Mouse (Mus musculus) megakaryocyte-erythroid progenitor cell, adult 5-6 weeks (primary cell): ENCODE results near the gene Rbm47. TPM values are rescaled to one million over a fixed set of nuclear protein-coding genes. Genes with fewer than 3 reads are reported as not detected.

Experiments
- ATAC-seq: replicated peaks from 2 replicates; pipeline ENCODE4 v1.8.0; 2016; ENCODE audit warnings: mild to moderate bottlenecking, inconsistent platforms; ENCODE audit not compliant: severe bottlenecking, poor library complexity, low FRiP score, low TSS enrichment
- total RNA-seq, 2 experiments: library from RNA; stranded (forward) in 1 of 2; stranded (reverse) in 1 of 2; fragments of 200-1000, 215-1000 nt in 1 of 2; fragments of >200 nt in 1 of 2; fragmentation: Nextera tagmentation in 1 of 2; gene quantifications; 2 replicates each; pipeline ENCODE4 v1.2.3; 2014 to 2017

The Rbm47 gene
- total RNA-seq, 2 experiments from 2014 or later: 0.17 TPM; not detected in 1

DNA sequence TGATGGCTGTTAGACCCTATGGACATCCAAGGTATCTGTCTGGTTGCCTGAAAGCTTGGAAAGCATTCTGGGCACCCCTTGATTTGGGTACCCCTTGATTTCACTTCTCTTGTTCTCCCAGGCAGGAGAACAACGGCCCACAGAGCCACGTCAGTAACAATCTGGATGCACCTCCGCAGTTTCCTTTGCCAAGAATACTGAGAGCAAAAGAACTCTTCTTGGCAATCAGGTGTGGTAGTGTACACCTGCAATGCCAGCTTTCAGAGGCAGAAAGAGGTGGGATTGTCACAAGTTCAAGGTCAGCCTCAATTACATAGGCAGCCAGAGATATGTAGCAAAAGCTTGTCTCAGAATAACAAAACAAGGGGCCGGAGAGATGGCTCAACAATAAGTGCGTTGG is 98.7 kb downstream of the Rbm47 start:
- no peak for ATAC-seq

DNA sequence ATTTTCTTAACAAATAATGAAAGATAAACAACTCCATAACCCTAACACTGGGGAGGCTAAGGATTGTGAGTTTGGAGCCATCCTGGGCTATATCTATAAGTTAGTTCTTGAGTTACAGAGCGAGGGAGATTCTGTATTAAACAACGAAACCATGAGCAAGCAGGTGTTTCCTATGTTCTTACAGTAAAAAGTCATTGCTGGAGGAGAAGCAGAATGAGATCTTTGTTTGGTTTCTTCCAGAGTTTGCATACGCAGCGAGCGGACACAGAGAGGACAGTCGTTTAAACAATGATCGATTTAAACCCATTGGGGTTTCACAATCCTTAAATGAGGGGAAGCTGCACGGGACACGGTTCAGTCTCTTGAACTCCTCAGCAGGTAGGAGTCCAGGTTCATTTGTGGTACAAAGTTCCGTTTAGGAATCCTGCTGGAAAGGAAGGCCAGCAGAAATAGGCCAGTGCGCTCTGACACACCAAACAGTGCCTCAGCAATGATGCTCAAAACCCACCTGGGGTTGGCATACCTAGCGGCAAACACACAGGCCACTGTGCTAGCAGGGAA is 99.2 kb downstream of the Rbm47 start:
- ATAC-seq: no peak

DNA sequence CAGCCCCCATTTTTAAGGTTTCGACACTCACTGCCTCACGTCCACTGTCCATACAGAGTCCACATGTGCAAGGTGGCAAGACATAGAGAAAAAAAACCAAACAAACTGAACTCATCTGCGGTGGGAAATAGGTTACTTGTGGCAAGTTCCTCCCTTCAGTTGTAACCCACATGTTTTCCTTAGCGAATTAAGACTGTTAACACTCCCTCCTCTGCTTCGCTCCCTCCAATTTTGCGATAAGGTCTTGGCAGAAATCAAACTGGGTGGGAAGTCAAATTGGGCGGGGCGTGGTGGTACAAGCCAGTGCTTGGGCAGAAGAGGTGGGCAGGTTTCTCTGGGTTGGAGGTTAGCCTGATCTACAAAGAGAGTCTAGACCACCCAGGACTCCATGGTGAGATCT is 101.2 kb downstream of the Rbm47 start:
- ATAC-seq: 0 out of 2 replicates have a peak, but pooled peaks have one; percentile 28

DNA sequence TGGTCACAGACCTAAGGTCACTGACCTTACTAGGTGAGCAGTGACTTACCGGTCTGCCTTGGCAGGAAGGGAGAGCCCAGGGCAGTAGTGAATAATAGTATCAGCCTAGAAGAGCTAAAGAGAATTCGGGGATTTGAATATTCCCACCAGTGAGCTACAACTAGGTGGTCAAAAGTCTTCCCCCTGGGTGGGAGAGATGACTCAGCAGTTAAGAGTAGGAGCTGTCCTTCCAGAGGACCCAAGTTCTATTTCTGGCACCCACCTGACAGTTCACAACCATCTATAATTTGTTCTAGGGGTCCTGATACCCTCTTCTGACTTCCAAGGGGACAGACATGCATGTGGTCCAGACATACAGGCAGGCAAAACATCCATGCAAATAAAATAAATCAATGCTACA is 102.6 kb downstream of the Rbm47 start:
- ATAC-seq: no peak

DNA sequence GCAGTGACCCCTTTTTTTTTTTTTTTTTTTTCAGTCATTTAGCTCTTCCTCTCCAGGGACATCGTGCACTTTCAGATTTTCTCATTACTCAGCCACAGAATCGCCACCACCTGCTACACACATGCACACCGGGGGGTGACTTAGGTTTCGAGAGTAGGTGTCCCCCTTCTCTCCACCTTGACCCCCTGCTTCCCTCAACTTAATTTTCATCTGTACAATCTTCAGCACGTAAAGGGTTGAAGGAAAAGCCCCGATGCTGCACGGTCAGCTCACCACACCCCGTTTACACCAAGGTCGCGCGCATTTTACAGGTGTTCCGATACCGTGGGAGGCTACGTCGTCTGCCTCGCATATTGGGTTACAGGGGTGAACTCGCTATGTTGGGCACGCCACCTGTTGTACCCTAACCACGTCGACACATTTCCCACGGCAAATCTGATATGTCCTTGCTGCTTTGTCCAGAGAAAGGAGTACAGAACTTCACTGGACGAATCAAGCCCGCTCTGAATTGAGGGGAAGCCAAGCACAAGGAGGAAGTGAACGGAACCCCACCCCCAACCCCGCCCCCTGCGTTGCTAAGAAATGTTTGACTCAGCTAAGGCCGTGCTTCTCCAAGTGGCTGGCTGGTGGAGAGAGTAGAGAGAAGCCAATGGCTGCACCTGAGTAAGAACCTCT is 103.3 kb downstream of the Rbm47 start:
- peak; percentile 72 for ATAC-seq

DNA sequence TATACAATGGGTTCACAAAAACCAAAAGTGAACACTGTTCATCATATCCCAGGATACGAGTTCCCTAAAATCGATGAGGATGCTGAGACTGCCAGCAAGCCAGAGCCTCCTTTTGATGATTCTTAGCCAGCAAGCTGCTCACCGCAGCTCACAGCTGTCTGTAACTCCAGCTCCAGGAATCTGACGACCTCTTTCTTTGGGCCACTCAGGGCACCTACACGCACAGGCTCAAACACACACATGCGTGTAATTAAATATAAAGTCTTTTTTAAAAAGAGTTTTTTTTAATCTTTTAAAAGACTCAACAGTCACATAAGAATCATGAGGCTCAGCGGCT is 103.8 kb downstream of the Rbm47 start:
- ATAC-seq: no peak

DNA sequence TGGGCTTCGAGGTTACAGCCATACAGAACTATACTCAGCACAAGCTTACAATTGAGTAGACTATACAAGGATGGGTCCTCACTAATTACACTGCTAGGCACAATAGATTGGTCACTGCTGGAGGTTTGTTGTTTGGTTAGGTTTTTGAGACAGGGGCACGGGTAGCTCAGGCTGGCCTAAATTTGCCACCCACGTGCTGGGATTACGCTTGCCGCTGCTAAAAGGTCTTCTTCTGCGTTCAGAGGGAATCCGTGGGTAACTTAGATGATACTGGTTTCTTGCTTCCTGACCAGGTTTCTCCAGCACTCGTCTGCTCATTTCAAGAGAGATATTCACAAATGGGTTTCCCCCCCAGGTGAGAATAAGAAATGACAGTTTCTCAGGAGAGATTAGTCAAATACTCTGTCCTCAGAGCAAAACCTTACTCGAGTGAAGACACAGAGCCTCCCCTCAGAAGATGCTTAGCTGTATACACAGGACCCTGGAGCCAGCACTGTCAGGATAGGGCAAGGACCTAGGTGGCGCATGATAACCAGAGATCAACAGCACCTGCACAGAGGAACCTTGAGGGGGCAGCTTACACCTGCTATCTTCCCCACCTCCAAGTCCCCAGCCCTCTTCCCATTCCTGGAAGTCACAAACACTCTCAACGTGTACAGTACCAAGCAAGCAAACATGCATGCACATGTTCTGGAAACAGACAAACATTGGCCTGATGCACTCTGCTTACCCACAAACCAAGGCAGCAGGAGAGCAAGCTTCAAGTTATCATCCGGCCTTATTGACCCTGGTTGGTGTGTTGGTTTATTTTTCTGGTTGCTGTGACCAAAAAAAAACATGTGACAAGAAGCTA is 104.6 kb downstream of the Rbm47 start:
- ATAC-seq: no peak

DNA sequence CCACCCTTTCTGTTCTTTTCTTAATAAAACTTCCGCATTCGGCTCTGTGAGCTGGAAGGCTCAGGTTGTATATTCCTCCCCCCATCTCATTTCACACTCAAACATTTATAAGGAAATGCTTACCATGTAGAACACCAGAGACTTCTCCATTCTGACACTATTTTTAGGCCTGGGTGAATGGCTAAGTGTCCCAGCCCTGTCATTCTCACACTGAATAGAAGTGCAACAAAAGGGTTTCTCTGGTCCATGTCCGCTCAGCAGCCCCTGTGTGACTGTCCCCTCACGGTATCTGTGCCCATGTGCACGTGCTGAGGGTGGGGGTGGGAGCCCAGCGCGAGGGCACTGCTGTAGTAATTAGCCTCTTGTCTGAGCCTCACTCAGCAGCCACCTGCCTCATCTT is 105.7 kb downstream of the Rbm47 start:
- ATAC-seq: no peak

DNA sequence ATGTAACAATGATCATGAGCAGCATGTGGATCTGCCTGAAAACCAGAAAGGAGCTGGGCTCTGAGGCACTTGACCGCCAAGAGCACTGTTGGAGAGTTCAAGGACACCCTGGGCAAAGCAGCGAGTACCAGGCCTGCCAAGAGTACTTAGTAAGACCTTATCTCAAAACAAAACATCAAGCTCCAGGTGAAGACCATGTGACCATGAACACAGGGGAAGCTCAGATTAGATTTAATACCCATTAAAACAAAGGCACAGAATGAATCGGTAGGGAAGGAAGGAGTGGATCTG is 110.0 kb downstream of the Rbm47 start:
- no peak for ATAC-seq

DNA sequence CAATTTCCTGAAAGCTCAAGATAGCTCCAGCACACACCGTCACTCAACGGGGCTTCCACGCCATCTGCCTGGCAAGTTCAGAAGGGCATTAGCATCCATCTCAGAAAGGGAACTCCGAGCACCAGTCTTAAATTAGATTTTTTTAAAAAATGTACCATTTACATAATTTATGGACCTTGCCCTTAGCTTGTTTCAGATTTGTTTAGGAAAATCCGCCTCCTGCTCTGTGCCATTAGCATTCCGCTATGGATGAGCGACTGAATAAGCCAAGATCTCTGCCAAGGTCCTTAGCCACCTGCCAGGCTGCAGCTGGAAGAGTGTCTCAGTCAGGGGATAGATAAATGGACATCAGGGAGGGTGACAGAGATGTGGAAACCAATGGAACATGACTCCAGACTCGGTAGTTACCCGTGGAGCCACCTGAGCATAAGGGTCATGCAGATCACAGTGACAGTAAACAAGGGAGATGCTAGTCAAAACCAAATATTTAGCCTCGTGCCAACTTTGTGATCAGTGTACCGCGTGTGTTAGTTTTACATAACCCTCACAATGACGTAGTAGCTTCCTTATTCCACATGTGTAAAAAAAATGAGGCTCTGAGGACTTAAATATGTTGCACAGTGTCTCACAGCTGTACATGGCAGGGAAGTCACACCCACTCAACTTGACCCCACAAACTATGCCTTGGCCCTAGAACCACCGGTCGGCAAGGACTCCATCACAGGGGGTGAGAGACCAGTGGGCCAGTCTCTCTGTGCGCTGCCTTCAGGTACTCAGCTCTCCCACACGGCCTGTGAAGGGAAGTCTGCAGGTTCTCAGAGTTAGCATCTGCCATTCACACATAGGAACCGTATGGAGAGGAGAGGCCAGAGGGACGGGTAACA is 110.6 kb downstream of the Rbm47 start:
- no peak for ATAC-seq

DNA sequence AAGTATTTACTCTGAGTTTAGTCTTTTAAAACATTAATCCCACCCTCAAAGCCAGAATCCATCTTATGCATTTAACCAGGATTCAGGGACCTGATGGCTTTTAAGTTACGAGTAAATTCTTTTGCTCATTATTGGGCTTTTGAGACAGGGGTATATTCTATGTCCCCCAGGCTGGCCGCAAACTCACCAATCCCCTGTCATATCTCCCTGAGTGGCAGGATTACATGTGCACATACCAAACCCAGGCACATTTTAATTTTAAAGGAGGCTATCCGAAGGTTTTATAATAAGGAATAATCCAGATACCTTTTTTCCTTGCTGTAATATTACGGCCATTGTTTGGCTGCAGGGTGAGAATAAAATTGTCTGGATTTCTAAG is 111.3 kb downstream of the Rbm47 start:
- no peak for ATAC-seq

DNA sequence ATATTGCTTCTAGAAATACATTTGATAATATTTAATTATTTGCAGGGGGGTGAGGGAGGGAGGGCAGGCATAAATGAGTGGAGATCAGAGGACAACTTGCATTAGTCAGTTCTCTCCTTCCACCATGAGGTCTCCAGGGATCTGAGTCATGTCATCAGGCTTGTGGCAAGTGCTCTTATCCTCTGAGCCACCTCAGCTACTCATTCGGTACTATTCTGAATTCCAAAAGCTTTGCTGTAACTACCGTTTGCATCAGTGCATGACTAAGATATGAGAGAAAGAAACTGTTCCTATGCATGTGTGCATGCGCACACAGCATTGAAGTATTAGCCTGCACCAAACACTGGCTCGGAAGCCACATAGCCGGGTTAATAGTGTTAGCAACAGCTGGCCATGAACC is 114.1 kb downstream of the Rbm47 start:
- ATAC-seq: no peak

DNA sequence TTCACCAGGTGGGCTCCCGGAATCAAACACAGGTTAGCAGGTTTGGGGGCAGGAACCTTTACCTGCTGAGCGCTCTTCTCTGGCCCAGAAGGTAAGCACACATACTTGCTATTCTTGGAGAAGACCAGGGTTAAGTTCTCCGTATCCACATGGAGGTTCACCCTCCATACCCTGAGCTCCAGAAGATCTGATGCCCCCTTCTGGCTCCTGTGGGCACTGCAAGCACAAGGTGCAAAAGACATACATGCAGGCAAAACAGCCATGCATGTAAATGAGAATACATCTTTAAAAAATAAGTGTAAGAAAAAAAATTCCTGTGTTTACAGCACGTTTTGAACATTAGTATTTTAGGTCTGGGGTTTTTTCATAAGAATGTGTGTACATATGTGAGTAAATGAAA is 116.2 kb downstream of the Rbm47 start:
- ATAC-seq: no peak

DNA sequence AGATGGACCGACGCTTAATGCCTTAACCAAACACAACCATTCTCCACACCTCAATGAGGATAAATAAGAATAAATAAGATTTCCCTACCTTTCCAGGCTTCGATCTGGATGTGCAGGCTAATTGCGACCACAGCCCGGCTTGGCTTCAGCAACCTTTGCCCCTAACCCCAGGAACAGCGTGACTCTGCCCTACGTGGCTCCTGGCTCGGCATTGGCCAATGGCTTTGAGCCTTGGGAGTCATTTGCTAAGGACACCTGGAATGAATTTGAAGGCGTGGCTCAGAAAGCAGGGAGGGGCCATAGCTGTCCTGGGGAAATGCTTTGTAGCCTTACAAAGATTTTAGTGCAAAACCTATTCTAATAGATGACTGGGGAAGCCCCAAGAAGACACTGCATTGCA is 118.5 kb downstream of the Rbm47 start:
- ATAC-seq: no peak

DNA sequence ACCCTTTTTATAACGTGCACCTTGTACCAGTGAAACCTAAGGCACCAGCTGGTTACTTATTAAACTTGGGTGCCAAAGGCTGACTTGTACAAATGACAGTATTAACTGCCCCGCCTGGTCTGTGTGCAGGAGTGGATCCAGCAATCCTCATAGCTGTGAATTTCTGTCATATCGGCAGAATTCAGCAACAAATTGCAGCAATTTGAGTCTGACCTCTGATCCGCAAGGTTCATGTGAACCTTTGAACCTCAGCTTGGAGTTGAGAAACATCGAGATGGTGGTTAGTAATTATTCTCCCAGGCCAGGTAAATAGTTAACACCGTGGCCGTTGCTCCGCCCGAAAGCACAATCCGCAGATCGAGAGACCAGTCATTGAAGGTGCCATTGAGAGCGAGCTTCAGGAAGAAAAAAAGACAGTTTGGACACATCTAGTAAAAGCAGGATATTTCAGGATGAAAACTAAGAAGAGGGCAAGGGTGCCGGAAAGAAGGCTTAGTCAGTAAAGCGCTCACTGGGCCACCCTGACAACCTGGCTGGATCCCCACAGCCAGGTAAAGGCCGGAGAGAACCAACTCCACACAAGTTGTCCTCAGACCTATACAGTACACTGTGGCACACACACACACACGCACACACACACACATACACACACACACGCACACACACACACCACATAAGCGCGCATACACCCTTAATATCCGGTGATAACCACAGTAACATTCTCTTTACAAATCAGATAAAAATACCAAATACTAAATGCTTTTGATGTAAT is 120.0 kb downstream of the Rbm47 start:
- no peak for ATAC-seq

DNA sequence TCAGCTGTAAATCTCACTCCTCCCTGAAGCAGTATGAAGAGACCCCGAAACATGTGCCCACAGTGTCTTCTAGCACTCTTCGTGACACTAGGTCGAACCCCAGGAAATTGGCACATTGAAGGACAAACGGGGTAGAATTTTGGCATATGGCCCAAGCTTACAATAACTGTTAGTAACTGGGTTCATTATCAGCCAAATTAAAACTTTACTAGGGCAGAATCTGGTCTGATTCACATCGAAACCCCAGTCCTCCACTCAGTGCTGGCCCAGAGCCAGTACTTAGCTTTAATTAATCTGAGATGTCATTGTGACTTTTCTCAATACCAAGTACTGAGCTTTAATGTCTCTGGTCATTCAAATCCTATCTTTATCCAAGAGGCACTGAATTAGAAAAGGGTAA is 122.1 kb downstream of the Rbm47 start:
- ATAC-seq: no peak

DNA sequence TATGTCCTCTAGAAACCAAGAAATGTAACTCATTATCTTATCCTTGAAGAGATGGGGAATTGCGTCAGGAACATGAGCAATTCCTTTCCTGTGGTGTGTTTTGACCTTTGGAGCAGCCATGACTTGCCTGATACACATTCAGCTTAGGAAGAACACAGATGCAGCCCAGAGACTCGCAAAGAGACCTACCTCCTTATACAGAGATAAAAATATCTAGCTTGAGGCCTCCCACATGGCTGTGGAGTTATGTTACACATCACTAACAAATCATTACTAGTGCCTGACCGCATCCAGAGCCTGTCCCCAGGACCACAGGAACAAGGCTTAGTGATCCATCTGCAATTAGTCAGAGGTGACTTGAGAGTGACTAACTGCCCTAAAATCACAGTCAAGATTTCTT is 126.6 kb downstream of the Rbm47 start:
- ATAC-seq: no peak

DNA sequence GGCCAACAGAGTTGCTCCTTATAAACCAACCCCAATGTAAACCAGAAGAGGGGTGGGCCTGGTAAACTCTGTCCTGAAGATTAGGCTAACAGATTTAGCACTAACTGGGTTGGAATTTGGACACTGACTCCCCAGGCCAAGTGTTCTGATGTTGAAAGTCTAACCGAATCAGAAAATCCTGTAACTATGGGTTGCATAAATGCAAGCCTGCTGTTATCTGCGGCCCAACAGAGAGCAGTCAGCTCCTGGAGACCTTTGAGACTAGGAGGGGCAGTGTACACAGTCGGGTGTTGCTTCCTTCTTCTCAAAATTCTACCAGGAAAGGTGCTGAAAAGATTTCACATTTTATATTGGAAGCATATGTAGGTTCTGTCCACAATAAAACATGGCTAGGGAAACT is 129.0 kb downstream of the Rbm47 start:
- no peak for ATAC-seq

DNA sequence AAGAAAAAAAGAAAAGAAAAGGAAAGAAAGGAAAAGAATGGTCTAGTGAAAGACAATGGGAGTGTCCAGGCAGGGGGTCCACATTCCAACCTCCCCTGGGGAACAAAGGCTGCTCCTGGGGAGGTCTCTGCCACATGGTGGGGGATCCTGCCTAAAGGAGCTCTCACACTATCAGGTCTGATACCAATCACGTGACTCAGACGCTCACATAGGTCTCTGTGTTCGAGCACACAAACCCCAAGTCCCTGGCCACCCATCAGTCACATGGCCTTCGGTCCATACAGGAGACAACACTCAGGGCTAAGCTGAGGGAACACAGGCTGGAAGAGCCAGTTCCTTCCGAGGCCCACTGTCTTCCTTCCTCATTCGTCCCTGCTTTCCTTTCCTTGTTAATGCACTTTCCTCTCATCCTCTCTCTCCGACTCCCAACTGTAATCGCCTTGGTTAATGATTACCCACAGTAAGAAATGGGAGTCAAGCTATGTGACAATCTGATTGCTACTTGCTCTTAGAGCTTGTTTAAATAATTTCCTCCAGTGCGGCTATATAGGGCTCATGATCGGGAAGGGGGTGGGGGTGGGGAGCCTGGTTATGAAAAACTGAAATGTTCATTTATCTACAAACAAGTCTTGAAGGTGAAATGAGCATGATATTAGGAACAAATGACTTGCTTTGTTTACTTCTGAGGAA is 130.1 kb downstream of the Rbm47 start:
- no peak for ATAC-seq
